Mouse (Mus musculus): ENCODE results near the gene Tctn1.

Gene Tctn1

DNA sequence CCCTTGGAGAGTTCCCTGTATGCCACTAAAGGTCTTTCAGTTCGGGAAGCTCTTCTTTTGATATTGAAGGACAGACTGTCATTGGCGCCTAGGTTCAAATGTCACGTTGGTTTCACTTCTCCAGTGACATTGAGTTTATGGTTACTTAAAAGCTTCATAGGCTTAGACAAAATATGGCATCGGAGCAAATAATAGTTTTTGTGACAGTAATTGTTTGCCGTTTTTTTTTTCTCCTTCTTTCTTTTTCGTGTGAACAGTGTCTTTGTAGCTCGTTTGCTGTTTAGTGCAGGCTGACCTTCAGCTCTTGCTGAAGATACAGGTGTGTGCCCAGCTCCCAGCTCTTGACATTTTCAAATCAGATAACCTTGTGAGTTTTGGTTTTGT is 21.5 kb upstream of the Tctn1 start:
- in situ Hi-C loops (cut with MseI, MboI) = no loop called here

DNA sequence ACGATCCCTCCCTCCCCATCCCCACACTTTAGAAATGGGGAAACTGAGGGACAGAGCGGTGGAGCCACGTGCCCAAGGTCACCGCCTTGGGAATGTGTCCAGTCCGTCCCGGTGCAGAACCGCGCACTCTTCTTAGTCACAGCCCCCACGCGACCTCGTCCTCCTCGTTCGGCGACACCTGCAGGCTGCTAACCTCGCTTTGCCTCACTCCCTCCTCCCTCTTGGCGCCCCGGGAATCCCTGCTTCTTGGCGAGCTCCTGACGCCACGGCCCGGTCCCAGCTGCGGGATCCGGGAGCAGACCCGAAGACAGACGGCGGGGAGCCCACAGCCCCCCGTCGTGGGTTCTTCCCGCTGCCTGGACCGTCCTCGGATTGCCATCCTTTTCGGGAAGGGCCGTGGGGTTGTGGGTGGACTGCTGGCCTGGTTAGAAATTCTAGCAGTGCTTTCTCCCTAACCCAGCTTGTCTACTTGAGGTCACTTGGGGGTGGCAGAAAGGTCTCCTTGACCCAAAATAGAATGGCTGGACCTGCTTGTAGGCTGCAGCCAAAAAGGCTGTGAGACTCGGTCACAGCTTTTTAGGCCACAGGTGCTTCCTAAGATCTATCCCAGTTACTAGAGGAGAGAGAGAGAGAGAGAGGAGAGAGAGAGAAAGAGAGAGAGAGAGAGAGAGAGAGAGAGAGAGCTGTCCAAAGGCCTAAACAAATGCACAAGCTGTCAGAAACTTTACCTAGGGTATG is 20.9 kb upstream of the Tctn1 start:
- in situ Hi-C loops (cut with MseI, MboI) = no loop called here

DNA sequence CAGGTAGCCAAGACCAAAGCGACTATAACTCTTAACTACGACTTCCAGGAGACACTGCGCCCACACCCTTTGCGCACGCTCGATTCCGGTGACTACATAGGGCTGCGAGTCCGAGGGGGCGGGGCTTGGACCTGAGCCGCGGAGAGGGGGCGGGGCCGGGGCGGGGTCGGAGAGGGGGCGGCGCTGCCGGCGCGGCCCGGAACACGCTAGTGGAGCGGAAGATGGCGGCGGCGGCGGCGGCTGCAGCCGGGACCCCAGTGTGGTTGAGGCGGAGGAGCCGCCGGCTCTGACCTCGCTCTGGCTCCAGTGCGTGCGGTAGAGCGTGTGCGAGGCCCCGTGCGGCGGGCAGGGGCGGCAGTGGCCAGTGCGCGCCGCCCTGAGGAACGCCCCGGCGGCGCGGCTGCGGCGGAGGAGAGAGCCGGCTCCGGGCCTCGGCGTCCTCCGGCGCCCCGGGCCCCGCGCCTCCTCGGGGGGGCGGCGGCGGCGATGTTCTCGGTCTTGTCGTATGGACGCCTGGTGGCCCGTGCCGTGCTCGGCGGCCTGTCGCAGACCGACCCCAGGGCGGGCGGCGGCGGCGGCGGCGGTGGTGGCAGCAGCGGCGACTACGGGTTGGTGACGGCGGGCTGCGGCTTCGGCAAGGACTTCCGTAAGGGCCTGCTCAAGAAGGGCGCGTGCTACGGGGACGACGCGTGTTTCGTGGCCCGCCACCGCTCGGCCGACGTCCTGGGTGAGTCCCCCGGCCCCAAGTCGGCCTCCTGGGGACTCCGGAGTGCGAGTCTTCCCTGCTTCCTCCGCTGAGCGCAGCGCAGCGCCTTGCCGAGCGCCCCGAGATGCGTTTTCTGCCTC is 20.1 kb upstream of the Tctn1 start, which contains the start of gene Pptc7:
Pptc7 (plus strand) TSS at position 183 of the 846 bp plus-strand sequence.
- in situ Hi-C loops (cut with MseI, MboI) = no loop called here

DNA sequence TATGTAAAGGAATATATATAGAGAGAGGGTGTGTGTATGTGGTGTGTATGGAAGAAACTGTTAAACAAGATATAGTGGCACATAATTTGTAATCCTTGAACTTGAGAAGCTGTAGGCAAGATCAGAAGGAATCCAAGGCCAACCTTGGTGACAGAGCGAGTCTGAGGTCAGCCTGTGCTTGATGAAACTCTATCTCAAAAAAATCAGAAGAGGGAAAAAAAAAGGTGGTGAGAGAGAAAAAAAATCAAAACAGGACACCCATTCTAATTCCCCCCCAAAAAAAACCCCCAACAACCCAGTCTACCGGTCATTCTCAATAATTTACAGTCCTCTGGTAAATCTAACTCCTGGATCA is 19.5 kb upstream of the Tctn1 start:
- in situ Hi-C loops (cut with MseI, MboI) = no loop called here

DNA sequence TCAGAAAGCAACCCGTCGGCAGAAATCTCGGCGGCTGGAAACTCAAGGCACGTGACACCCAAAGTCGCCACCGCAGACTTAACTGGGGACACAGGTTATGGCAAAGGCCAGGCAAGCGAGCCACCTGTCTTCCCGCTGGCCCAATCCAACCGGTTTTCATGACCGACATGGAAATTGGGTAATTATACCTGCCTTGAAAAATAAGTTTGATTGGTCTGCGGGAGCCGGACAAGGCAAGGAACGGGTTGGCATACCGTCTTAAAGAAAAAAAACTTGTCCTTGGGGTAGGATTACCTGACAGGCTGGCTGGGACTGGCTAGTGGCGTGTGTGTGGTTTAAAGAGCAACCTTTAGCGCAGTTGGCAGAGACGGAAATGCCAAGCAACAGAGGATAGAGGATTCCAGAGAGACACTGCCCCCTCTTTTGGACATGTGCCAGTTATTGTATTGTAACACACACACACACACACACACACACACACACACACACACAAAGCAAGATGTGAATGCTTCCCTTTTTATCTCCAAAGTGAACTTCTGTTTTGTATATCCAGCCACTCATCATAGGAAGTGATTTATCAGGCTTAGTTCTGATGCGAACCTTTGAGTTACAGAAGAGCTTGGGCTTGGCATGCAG is 16.7 kb upstream of the Tctn1 start:
- in situ Hi-C loops (cut with MseI, MboI) = no loop called here

DNA sequence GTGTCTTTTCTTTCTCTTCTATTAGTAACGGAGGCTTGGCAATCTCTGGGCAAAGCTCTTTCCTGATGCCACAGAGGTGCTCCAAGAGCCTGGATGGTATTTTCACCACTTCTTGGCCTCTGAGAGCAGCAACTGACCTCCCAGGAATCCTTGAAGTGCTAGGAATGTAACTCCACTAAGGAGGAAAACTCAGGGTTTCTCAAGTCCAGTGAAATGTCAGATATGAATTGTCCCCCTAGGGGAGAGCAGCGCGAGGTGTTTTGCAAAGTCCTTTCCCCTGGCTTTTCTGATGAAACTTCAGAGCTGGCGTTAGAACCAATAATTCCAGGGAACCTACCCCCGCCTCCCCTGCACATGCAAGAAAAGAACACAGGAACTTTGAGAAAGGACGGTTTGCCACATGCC is 16.2 kb upstream of the Tctn1 start:
- in situ Hi-C loops (cut with MseI, MboI) = no loop called here

DNA sequence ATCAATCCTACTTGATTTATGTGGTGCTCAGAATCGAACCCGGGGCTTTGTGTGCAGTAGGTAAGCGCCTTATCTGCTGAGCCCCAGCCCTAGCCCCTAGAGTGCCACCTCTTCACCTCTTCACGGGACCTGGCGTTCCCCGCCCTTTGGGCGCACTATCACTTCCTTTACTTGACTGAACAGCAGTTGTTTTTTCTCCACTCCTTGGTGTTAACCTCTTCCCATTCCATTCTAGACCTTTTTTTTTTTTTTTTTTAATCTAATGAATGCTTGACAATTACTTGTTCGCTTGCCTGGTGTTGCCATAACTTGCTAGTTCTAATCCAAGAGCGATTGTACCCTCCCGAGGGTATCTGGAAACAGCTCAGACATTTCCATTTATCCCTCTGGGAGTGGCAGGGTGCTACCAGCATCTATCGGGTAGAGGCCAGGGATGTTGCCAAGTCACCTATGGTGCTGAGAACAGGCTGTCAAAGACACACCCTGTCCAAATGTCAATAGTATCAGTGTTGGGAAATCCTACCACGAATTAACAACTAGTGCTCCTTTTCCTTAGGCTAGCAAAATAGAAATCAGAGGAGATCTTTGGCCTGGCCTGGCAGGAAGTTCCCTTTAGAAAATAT is 15.7 kb upstream of the Tctn1 start:
- in situ Hi-C loops (cut with MseI, MboI) = no loop called here

DNA sequence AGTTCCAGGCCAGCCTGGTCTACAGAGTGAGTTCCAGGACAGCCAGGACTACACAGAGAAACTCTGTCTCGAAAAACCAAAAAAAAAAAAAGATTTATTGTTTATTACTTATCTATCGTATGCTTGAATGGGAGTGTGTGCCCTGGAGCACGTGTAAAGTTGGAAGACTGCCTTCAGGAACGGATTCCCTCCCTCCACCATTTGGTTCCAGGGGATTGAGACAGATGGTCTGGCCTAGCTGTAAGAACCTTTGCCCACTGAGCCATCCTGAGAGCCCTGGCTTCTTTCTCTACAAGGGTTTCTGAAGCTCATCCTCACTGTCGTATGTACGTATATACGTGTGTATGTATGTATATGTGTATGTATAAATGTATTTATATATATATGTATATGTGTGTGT is 14.7 kb upstream of the Tctn1 start:
- in situ Hi-C loops (cut with MseI, MboI) = no loop called here

DNA sequence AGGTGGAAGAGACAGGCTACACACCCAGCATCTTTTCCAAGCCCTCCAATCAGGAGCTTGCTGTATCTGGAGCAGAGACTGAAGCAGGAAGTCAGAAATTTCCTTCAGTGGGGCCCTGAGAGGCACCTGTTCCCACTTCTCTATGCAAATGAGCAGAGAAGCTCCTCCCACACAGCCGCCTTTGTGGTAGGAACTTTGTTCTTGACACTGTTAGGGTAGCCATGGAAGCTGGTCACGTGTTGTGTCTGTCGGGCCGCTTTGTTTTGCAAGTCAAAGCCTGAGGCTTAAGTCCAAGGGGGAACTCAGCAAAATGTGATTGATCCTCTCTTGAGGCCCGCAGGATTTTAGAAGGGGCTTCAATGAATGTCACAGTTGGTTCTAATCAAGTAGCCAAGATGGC is 10.5 kb upstream of the Tctn1 start:
- in situ Hi-C loops (cut with MseI, MboI) = no loop called here

DNA sequence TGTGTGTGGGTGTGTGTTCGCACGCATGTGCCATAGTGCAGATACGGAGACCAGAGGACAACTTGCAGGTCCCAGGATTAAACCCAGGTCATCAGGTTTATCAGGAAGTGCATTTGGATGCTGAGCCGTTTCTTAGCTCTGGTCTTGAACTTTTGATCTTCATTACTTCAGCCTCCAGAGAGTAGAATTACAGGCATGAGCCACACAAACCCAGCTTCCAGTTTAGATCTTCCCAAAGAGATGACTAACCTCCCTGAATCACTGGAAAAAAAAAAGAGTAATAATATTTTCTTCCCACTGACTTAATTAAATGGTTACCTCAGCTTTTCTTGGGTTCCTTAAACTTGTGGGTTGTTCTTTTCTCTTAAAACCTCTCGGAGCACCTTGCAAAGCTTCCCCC is 8.6 kb upstream of the Tctn1 start:
- in situ Hi-C loops (cut with MseI, MboI) = no loop called here

DNA sequence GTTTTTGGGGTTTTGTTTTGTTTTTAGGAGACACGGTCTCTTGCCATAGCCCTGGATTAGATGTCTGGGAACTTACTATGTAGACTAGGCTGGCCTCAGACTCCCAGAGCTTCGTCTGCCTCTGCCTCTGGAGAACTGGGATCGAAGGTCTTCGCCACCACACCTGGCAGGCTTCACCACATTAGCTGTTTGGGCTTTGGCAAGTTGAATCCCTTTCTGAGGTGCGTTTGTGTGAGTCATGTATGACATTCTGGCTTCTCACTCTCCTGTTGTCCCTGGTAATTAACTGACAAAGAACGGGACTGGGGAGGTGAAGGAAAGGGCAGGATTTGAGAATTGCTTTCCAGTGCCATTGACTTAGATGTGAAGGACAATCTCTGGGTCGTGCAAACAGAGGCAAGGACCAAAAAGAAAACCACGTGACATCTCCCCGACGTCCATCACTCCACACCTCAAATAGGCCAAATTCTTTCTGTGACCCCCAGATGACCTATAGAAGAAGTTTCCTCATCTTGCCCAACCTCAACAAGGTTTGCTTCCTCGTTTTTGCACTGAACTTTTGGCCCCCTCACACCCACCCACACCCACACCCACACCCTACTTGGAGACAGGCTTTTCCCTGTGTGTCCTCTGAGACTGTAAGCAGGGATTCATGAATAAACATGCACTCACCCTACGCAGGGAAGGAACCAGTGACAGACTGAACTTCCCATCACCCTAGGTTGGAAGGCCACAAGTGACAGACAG is 4.8 kb upstream of the Tctn1 start:
- in situ Hi-C loops (cut with MseI, MboI) = loop anchor here (5.0 kb wide), 2 partner anchors 73 to 78 kb away; no protein-coding TSS in a partner anchor

DNA sequence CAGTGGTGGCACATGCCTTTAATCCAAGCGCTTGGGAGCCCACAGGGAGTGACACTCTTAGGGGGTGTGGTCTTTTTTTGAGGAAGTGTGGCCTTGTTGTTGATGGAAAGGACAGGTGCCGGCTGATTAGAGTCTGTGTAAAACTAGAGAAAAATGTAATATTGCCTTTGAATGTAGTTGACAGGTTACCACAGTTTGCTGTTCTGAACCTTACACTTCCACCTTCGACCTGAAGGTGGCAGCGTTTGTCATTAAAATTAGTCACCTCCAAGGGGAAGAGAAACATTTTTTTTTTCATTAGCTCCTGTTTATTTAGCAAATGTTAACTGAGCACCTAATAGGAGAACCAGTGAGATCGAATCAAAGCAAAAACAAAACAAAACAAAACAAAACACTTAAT is 3.6 kb upstream of the Tctn1 start:
- in situ Hi-C loops (cut with MseI, MboI) = loop anchor here (5.0 kb wide), 2 partner anchors 74 to 79 kb away; no protein-coding TSS in a partner anchor

DNA sequence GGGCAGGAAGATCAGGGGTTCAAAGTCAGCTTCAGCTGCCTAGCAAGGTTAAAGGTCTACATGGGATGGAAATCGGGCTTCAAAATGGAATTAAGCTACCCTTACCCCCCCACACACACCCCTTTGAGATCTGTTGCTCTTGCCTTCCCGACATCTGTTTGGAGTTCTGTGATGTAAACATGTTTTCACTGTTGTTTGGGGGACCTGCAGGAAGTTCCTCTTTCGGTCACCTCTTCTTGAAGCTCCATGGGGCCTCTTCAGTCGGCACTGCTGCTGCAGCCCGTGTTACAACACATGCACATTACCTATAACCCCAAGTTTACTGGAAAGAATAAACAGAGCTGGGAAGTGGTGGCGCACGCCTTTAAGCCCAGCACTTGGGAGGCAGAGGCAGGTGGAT is 2.9 kb upstream of the Tctn1 start:
- in situ Hi-C loops (cut with MseI, MboI) = loop anchor here (5.0 kb wide), 2 partner anchors 75 to 80 kb away; no protein-coding TSS in a partner anchor

DNA sequence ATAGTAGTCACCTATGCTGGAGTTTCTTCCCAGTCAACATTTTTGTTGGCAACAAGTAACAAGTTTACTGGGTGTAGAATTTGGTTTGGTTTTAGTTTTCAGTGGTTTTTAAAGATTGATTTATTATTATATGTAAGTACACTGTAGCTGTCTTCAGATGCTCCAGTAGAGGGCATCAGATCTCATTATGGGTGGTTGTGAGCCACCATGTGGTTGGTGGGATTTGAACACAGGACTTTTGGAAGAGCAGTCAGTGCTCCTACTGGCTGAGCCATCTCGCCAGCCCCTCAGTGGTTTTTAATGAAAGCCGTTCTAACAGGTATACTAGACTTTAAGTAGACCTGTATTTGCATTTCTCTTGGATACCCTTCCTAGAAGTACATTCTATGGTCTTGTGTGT is 1.7 kb upstream of the Tctn1 start:
- in situ Hi-C loops (cut with MseI, MboI) = loop anchor here (5.0 kb wide), 2 partner anchors 76 to 81 kb away; no protein-coding TSS in a partner anchor

DNA sequence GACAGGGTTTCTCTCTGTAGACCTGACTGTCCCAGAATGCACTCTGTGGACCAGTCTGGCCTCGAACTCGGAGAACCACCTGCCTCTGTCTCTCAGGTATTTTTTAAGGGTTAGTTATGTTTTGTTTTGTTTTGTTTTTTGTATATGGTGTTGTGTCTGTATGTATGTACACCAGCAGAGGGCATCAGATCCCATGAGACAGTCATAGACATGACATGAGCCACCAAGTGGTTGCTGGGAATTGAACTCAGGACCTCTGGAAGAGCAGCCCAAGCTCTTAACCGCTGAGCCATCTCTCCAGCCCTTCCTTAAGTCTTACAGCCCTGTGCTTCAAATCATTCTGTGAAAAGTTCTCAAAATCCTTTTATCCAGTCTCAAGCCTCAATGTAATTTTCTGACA is 927 bp upstream of the Tctn1 start:
- in situ Hi-C loops (cut with MseI, MboI) = loop anchor here (5.0 kb wide), 2 partner anchors 77 to 82 kb away; no protein-coding TSS in a partner anchor

DNA sequence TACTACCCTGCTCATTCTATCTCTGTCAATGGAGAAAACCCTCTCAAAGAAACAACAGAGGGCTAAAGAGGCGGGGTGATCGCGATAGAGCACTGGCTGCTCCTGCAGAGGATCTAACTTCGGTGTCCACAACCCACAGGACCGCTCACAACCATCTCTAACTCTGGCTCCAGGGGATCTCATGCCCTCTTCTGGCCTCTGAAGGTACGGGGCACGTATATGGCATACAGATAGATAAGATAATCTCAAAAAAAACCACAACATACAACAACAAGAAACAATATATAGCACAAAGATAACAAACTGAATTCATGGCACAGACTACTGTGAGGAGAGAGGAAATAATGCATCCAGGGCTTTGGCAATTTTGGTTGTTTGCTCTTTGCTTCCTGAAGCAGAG is 2.2 kb downstream of the Tctn1 start:
- in situ Hi-C loops (cut with MseI, MboI) = no loop called here

DNA sequence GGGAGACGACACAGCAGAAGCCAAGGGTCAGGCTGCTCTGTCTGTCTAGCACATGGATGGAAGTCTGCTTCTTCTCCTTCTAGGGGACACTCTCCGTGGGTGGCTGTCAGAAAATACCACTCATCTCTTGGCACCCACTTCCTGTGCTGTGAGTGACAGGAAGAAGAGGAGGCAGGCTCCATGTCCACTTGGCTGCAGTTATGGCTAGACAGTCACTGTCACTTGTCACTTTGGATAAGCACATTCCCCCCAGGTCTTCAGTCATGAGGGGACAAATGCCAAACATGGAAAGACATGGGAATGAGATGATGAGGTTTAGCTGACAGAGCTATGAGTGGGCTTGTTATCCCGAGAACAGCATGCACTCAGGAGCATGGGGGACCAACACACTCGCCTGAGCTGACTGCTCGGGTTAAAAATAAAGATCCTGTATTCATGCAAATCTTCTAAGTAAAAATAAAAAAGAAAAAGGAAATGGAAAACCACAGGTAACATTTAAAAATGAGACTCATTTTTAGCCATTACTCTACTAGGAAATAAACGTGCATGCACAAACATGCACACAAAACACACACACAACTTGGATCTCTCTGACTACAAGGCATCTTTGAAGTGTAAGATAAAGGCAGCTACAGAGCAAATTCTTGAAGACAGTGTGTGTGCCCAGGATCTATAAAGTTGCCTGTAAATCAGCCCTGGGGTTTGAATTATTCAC is 6.1 kb downstream of the Tctn1 start:
- in situ Hi-C loops (cut with MseI, MboI) = no loop called here

DNA sequence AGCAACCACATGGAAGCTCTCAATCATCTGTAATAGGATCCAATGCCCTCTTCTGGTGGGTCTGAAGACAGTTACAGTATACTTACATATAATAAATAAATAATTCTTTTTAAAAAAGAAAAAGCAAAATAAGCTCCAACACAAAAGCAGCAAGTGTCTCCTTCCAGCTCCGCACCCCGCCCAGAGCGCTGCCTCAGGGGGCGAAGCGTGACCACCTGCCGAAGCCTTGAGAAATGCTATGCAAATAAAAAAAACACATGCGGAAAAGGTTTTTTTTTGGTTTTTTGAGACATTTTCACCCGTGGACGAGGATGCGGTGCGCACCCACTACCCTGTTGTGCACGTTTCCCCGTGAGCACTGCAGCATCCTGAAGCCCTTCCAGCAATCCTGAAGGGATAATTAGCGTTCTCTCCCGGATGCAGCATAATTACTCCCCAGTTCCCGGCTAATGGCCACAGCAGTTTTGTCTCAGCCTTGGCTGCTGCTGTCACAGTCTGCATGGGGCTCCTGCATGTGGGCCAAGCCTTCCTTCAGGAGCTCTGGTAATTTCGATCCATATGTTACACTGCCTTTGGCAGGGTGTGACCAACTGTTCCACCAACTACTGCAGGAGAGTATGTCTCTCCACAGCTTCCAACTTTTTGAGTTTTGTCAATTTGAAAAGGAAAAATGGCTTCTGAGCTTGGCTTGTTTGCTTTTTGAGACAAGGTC is 12.2 kb downstream of the Tctn1 start:
- in situ Hi-C loops (cut with MseI, MboI) = no loop called here

DNA sequence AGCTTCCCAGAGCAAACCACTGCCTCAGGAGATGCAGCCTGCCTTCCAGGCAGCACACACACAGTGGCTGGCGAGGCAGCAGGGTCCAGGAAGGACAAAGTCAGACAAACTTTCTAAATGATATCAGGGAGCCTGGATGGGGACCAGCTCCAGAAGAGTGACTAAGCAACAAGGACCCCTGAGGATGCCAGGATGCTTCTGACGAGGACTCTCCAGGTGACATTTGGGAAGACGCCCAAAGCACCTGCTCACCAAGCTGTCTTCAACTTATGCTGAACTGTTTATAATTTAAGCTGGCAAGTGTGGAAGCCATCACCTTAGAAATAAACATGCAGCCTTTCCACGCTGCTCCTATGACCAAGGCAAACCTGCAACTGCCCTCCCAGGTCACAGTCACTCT is 15.0 kb downstream of the Tctn1 start:
- in situ Hi-C loops (cut with MseI, MboI) = no loop called here

DNA sequence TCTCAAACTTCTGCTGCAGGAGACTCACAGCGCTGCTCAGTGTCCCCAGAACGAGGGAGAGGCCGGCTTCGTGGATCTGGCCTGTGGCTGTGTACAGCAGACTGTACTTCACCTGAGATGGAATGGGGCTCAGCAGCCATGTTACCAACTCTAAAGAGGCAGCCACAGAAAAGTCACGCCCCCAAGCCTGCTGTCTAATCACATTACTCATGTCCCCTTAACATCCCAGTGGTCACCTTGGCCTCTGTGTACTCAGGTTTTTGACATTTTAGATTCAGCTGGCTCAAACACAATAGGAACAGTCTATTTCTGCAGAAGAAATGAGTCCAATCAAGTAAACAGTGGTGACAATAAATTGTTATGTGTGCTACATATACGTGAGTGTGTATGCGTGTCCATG is 16.3 kb downstream of the Tctn1 start:
- in situ Hi-C loops (cut with MseI, MboI) = no loop called here

All from mouse trophoblast stem cell (cell line).